Comparison of ENCODE assay signal across 8 mouse cellular contexts in genomic region chr1:171503592-171504291, GRCm38 (mm10). TPM values are rescaled to one million over a fixed set of nuclear protein-coding genes. Genes with fewer than 3 reads are reported as not detected.
DNase-seq lines count a peak whose midpoint lies in the region; ATAC-seq lines count a peak whose summit lies in the region.

No protein-coding gene starts in this region.

- peak overlapping the region; percentile 57 for H3K4me3 ChIP-seq in embryonic facial prominence, embryonic 13.5 days
- H3K4me3 ChIP-seq in heart, embryonic 10.5 days, result peak overlapping the region; percentile 72
- H3K4me3 ChIP-seq in liver, embryonic 15.5 days (replicated peaks), result peak overlapping the region; percentile 68
- peak overlapping the region; percentile 54 for H3K4me3 ChIP-seq in neural tube, embryonic 11.5 days (ENCODE audit: low read depth, low read length)
- peak overlapping the region; percentile 56 for H3K4me3 ChIP-seq in stomach, embryonic 15.5 days (replicated peaks)

- peak overlapping the region; percentile 78 for H3K9ac ChIP-seq in embryonic facial prominence, embryonic 13.5 days
- peak overlapping the region; percentile 66 for H3K9ac ChIP-seq in liver, embryonic 15.5 days
- H3K9ac ChIP-seq in neural tube, embryonic 11.5 days (ENCODE audit: low read length), result peak overlapping the region; percentile 79
- H3K9ac ChIP-seq in stomach, embryonic 15.5 days, result peak overlapping the region; percentile 67

- H3K9me3 ChIP-seq in embryonic facial prominence, embryonic 13.5 days, result no peaks in the 10 kb centered on the region
- no peaks in the 10 kb centered on the region for H3K9me3 ChIP-seq in heart, embryonic 10.5 days
- no peaks in the 10 kb centered on the region for H3K9me3 ChIP-seq in liver, embryonic 15.5 days (replicated peaks)
- no peaks in the 10 kb centered on the region for H3K9me3 ChIP-seq in neural tube, embryonic 11.5 days (ENCODE audit: control insufficient read depth, low read length)
- no peaks in the 10 kb centered on the region for H3K9me3 ChIP-seq in stomach, embryonic 15.5 days

- peak; percentile 83 for DNase-seq in 416B (ENCODE audit: low read depth)
- peak; percentile 87 for DNase-seq in adrenal gland, adult 2 months
- DNase-seq in heart, embryonic 10.5 days (ENCODE audit: low spot score), result peak; percentile 87
- DNase-seq in kidney, postnatal 4 days, result peak; percentile 66 to 78
- peak; percentile 79 for DNase-seq in neural tube, embryonic 11.5 days (ENCODE audit: low spot score)

- H3K4me1 ChIP-seq in embryonic facial prominence, embryonic 13.5 days, result peaks cover 7% of the 10 kb centered on the region; the same call in 1 of the 2 replicates
- peaks cover 3% of the 10 kb centered on the region for H3K4me1 ChIP-seq in heart, embryonic 10.5 days
- peaks cover 27% of the 10 kb centered on the region for H3K4me1 ChIP-seq in liver, embryonic 15.5 days (replicated peaks)
- no peaks in the 10 kb centered on the region; the same call in 1 of the 2 replicates for H3K4me1 ChIP-seq in neural tube, embryonic 11.5 days (ENCODE audit: control insufficient read depth, insufficient read depth, low read length)
- no peaks in the 10 kb centered on the region for H3K4me1 ChIP-seq in stomach, embryonic 15.5 days

- under 1% methylated on average over 53 of the region's 53 CpGs for WGBS in embryonic facial prominence, embryonic 13.5 days
- under 1% methylated on average over 53 of the region's 53 CpGs for WGBS in heart, embryonic 10.5 days
- under 1% methylated on average over 53 of the region's 53 CpGs for WGBS in liver, embryonic 15.5 days (ENCODE audit: insufficient replicate concordance)
- under 1% methylated on average over 53 of the region's 53 CpGs for WGBS in neural tube, embryonic 11.5 days
- WGBS in stomach, embryonic 15.5 days, result under 1% methylated on average over 53 of the region's 53 CpGs

- no peaks in the 10 kb centered on the region for H3K27me3 ChIP-seq in embryonic facial prominence, embryonic 13.5 days
- H3K27me3 ChIP-seq in heart, embryonic 10.5 days (ENCODE audit: insufficient read depth, poor library complexity, severe bottlenecking), result no peaks in the 10 kb centered on the region
- no peaks in the 10 kb centered on the region for H3K27me3 ChIP-seq in liver, embryonic 15.5 days
- no peaks in the 10 kb centered on the region for H3K27me3 ChIP-seq in neural tube, embryonic 11.5 days (ENCODE audit: control insufficient read depth, insufficient read depth, low read length)
- H3K27me3 ChIP-seq in stomach, embryonic 15.5 days (replicated peaks), result no peaks in the 10 kb centered on the region

- ATAC-seq in embryonic facial prominence, embryonic 13.5 days (ENCODE audit: insufficient number of reproducible peaks, insufficient read depth, low FRiP score, low TSS enrichment, low read depth), result peak; percentile 68
- peak; percentile 45 for ATAC-seq in liver, embryonic 15.5 days (ENCODE audit: insufficient read depth)
- peak; percentile 67 for ATAC-seq in neural tube, embryonic 11.5 days (ENCODE audit: insufficient read depth, low FRiP score, low TSS enrichment)
- peak; percentile 57 for ATAC-seq in stomach, embryonic 15.5 days (ENCODE audit: insufficient read depth, low FRiP score, low read depth)

- H3K36me3 ChIP-seq in embryonic facial prominence, embryonic 13.5 days, result no peaks in the 10 kb centered on the region
- no peaks in the 10 kb centered on the region for H3K36me3 ChIP-seq in heart, embryonic 10.5 days
- no peaks in the 10 kb centered on the region for H3K36me3 ChIP-seq in liver, embryonic 15.5 days (replicated peaks)
- H3K36me3 ChIP-seq in neural tube, embryonic 11.5 days (ENCODE audit: control insufficient read depth, insufficient read depth, low read length), result no peaks in the 10 kb centered on the region
- no peaks in the 10 kb centered on the region for H3K36me3 ChIP-seq in stomach, embryonic 15.5 days

- H3K27ac ChIP-seq in embryonic facial prominence, embryonic 13.5 days, result peak overlapping the region; percentile 97
- peak overlapping the region; percentile 94 for H3K27ac ChIP-seq in heart, embryonic 10.5 days
- H3K27ac ChIP-seq in liver, embryonic 15.5 days (replicated peaks), result peak overlapping the region; percentile 90
- H3K27ac ChIP-seq in neural tube, embryonic 11.5 days (ENCODE audit: low read depth, low read length), result peak overlapping the region; percentile 97
- peak overlapping the region; percentile 99 for H3K27ac ChIP-seq in stomach, embryonic 15.5 days

- peak overlapping the region; percentile 65 for H3K4me2 ChIP-seq in embryonic facial prominence, embryonic 13.5 days
- peak overlapping the region; percentile 97 for H3K4me2 ChIP-seq in liver, embryonic 15.5 days
- peak overlapping the region; percentile 59 for H3K4me2 ChIP-seq in neural tube, embryonic 11.5 days (ENCODE audit: low read depth)
- peak overlapping the region; percentile 66 for H3K4me2 ChIP-seq in stomach, embryonic 15.5 days

RNA-seq across cellular contexts. Expression of gene Alyref2, which starts 0.5 kb away (rescaled TPM):
- 1 to 10 TPM; 3.6 to 8.3 TPM for total RNA-seq in adrenal gland, adult 2 months (2021)
- polyA plus RNA-seq in adrenal gland, adult 2 months (2012; rRNA removed), result 2.5 and 4.1 TPM in 2 replicates
- polyA plus RNA-seq in embryonic facial prominence, embryonic 13.5 days (2015; fragmentation: Nextera tagmentation; extraction: Ambion mirVana), result 14.7 and 14.9 TPM in 2 replicates
- polyA plus RNA-seq in heart, embryonic 10.5 days (2016; fragmentation: Nextera tagmentation; extraction: Ambion mirVana), result 10.7 and 10.8 TPM in 2 replicates
- 3.3 and 3.5 TPM in 2 replicates for polyA plus RNA-seq in liver, embryonic 15.5 days (2015; fragmentation: Nextera tagmentation; extraction: Ambion mirVana)
- polyA plus RNA-seq in neural tube, embryonic 11.5 days (2014; fragmentation: Nextera tagmentation; extraction: Ambion mirVana), result 13.2 and 15.7 TPM in 2 replicates
- polyA plus RNA-seq in stomach, embryonic 15.5 days (2015; fragmentation: Nextera tagmentation; extraction: Ambion mirVana), result 14.4 and 15.0 TPM in 2 replicates

RNA-seq across cellular contexts. Expression of gene Itln1, which starts 31.4 kb away (rescaled TPM):
- not detected for total RNA-seq in adrenal gland, adult 2 months (2021)
- polyA plus RNA-seq in adrenal gland, adult 2 months (2012; rRNA removed), result not detected in 2 replicates
- 0.23 TPM in 1 of 2 replicates, not detected in the other for polyA plus RNA-seq in embryonic facial prominence, embryonic 13.5 days (2015; fragmentation: Nextera tagmentation; extraction: Ambion mirVana)
- not detected in 2 replicates for polyA plus RNA-seq in heart, embryonic 10.5 days (2016; fragmentation: Nextera tagmentation; extraction: Ambion mirVana)
- polyA plus RNA-seq in liver, embryonic 15.5 days (2015; fragmentation: Nextera tagmentation; extraction: Ambion mirVana), result not detected in 2 replicates
- polyA plus RNA-seq in neural tube, embryonic 11.5 days (2014; fragmentation: Nextera tagmentation; extraction: Ambion mirVana), result not detected in 2 replicates
- 0.23 TPM in 1 of 2 replicates, not detected in the other for polyA plus RNA-seq in stomach, embryonic 15.5 days (2015; fragmentation: Nextera tagmentation; extraction: Ambion mirVana)

RNA-seq across cellular contexts. Expression of gene Cd244a, which starts 55.3 kb away (rescaled TPM):
- total RNA-seq in adrenal gland, adult 2 months (2021), result 1 to 10 TPM in 1 of 2 experiments, under 1 TPM in 1; 0.84 to 1.2 TPM
- 0.12 and 0.15 TPM in 2 replicates for polyA plus RNA-seq in adrenal gland, adult 2 months (2012; rRNA removed)
- 0.17 TPM in 1 of 2 replicates, not detected in the other for polyA plus RNA-seq in embryonic facial prominence, embryonic 13.5 days (2015; fragmentation: Nextera tagmentation; extraction: Ambion mirVana)
- polyA plus RNA-seq in heart, embryonic 10.5 days (2016; fragmentation: Nextera tagmentation; extraction: Ambion mirVana), result 0.13 TPM in 1 of 2 replicates, not detected in the other
- 0.38 and 0.59 TPM in 2 replicates for polyA plus RNA-seq in liver, embryonic 15.5 days (2015; fragmentation: Nextera tagmentation; extraction: Ambion mirVana)
- polyA plus RNA-seq in neural tube, embryonic 11.5 days (2014; fragmentation: Nextera tagmentation; extraction: Ambion mirVana), result 0.12 TPM in 1 of 2 replicates, not detected in the other
- polyA plus RNA-seq in stomach, embryonic 15.5 days (2015; fragmentation: Nextera tagmentation; extraction: Ambion mirVana), result 0.50 and 1.1 TPM in 2 replicates

Comparison
In these comparisons a context has a peak if more than half of its experiments do, and no peak if none do; other contexts are left out.
1. Peak in every context shown above with its lines: DNase-seq, ATAC-seq, H3K4me3 ChIP-seq and H3K27ac ChIP-seq.